Mouse (Mus musculus) left cerebral cortex, postnatal 10 days (tissue): ENCODE data around the gene Zc3h10. TPM values are rescaled to one million over a fixed set of nuclear protein-coding genes. Genes with fewer than 3 reads are reported as not detected.

ENCODE experiments used
- DNase-seq, 2 experiments: peaks; one replicate each; pipeline ENCODE4 v3.0.0; 2021 to 2022; ENCODE audit warnings: low spot score in 2 of 2, mixed read lengths in 1 of 2; ENCODE audit errors: extremely low spot score in 1 of 2
- intact Hi-C: fragments of 180-260 bp; cut with DNase I; formaldehyde crosslinking; loops from one replicate; pipeline ENCODE4 v1.15.1; 2025
- total RNA-seq, 2 experiments: library from RNA; stranded (reverse); gene quantifications; 2 replicates each; pipeline ENCODE4 v1.2.3; 2021

Zc3h10 gene
- total RNA-seq = 10 to 100 TPM; 10.8 to 10.9 TPM

- intact Hi-C loops = loop anchor here (5.0 kb wide), 1 partner anchor 55 kb away; the partner anchor contains the start of gene Myl6
- peak; percentile 95 to 97 for DNase-seq
Measured at GRCm38 (mm10) chr10:128547361-128548032, at the start of gene Zc3h10. Gene Zc3h10, minus strand, starts transcription at chr10:128547774.

- DNase-seq = no peak
- intact Hi-C loops = no loop called here
Measured at GRCm38 (mm10) chr10:128592797-128593196, 45.2 kb upstream of the Zc3h10 start.

GRCm38 (mm10) chr10:128591436-128591835, 43.9 kb upstream of the Zc3h10 start:
- intact Hi-C loops = no loop called here
- DNase-seq = no peak

GRCm38 (mm10) chr10:128590193-128590690, 42.7 kb upstream of the Zc3h10 start:
- DNase-seq = peak in 1 of 2 experiments; percentile 70
- intact Hi-C loops = no loop called here

GRCm38 (mm10) chr10:128589464-128590192, 42.1 kb upstream of the Zc3h10 start, which contains the start of gene Erbb3:
Gene Erbb3, minus strand, starts transcription at chr10:128589652.
- intact Hi-C loops = no loop called here
- peak in 1 of 2 experiments; percentile 45 for DNase-seq

- no peak for DNase-seq
- intact Hi-C loops = no loop called here
Measured at GRCm38 (mm10) chr10:128588775-128589463, 41.3 kb upstream of the Zc3h10 start.

- intact Hi-C loops = no loop called here
- no peak for DNase-seq
Measured at GRCm38 (mm10) chr10:128588136-128588535, 40.6 kb upstream of the Zc3h10 start.

- no peak for DNase-seq
- intact Hi-C loops = no loop called here
Measured at GRCm38 (mm10) chr10:128587697-128588096, 40.1 kb upstream of the Zc3h10 start.

GRCm38 (mm10) chr10:128587120-128587519, 39.5 kb upstream of the Zc3h10 start:
- intact Hi-C loops = no loop called here
- DNase-seq = no peak

GRCm38 (mm10) chr10:128586546-128586945, 39.0 kb upstream of the Zc3h10 start:
- intact Hi-C loops = no loop called here
- DNase-seq = no peak

- intact Hi-C loops = no loop called here
- DNase-seq = no peak
Measured at GRCm38 (mm10) chr10:128584386-128584785, 36.8 kb upstream of the Zc3h10 start.

- peak in 1 of 2 experiments; percentile 39 for DNase-seq
- intact Hi-C loops = no loop called here
Measured at GRCm38 (mm10) chr10:128583644-128584043, 36.1 kb upstream of the Zc3h10 start.

GRCm38 (mm10) chr10:128579731-128580130, 32.2 kb upstream of the Zc3h10 start:
- no peak for DNase-seq
- intact Hi-C loops = no loop called here

GRCm38 (mm10) chr10:128579298-128579697, 31.7 kb upstream of the Zc3h10 start:
- DNase-seq = no peak
- intact Hi-C loops = no loop called here

GRCm38 (mm10) chr10:128578330-128578729, 30.8 kb upstream of the Zc3h10 start:
- no peak for DNase-seq
- intact Hi-C loops = no loop called here

- intact Hi-C loops = no loop called here
- no peak for DNase-seq
Measured at GRCm38 (mm10) chr10:128575063-128575462, 27.5 kb upstream of the Zc3h10 start.

GRCm38 (mm10) chr10:128565788-128566531, 18.4 kb upstream of the Zc3h10 start, which contains the start of gene Pa2g4:
Gene Pa2g4, minus strand, starts transcription at chr10:128565987.
- intact Hi-C loops = loop anchor here (5.0 kb wide), 2 partner anchors 46 to 106 kb away; partner anchors contain the start of gene Suox
- DNase-seq = peak; percentile 98 to 99

- intact Hi-C loops = loop anchor here (5.0 kb wide), 2 partner anchors 47 to 107 kb away; partner anchors contain the start of gene Suox
- peak in 1 of 2 experiments; percentile 59 for DNase-seq
Measured at GRCm38 (mm10) chr10:128565206-128565787, 17.7 kb upstream of the Zc3h10 start.
